Mouse (Mus musculus) gastrocnemius, postnatal 25 days (tissue): Measurements from ENCODE around the gene Ovca2. TPM values are rescaled to one million over a fixed set of nuclear protein-coding genes. Genes with fewer than 3 reads are reported as not detected.

Experiments
- DNase-seq: peaks from one replicate; pipeline ENCODE4 v3.0.0; 2022
- microRNA-seq, 2 experiments: library from miRNA; unstranded; fragments of <30 nt; microRNA quantifications; one replicate each; pipeline ENCODE4 v1.2.0; 2021; ENCODE audit warnings: borderline replicate concordance in 2 of 2
- total RNA-seq, 2 experiments: library from RNA; stranded (reverse); gene quantifications; 1 replicate in 1 of 2; 2 replicates in 1 of 2; pipeline ENCODE4 v1.2.3; 2021

Gene Ovca2
- total RNA-seq, 2 experiments from 2014 or later, result 2.8 to 3.3 TPM

- no peak for DNase-seq
Measured at GRCm38 (mm10) chr11:75126384-75126783, 52.3 kb downstream of the Ovca2 start.

Small RNA genes lying within 50 kb of the gene (microRNA-seq; reads per million reads assigned to microRNA genes)
- gene Mir132 (229 to 282 reads per million in 2 experiments), gene Mir212 (1.5 to 10.6 reads per million in 2 experiments)

Other genes with a start within 250 kb of the Ovca2 start
- gene Hic1, start 9.3 kb downstream of the Ovca2 start, total RNA-seq, result 1 to 10 TPM; 5.7 to 5.9 TPM
- 1 to 10 TPM; 5.6 to 5.8 TPM for gene Dph1, start 12.4 kb upstream of the Ovca2 start, total RNA-seq
- 1 to 10 TPM in 1 of 2 experiments, under 1 TPM in 1; 1.00 to 1.7 TPM for gene Rtn4rl1, start 14.9 kb upstream of the Ovca2 start, total RNA-seq
- gene Rpa1, start 169.5 kb upstream of the Ovca2 start, total RNA-seq, result 10 to 100 TPM; 54.8 to 57.9 TPM
- 1 to 10 TPM; 2.5 to 4.4 TPM for gene Smyd4, start 169.6 kb upstream of the Ovca2 start, total RNA-seq
- 10 to 100 TPM; 98.5 to 98.7 TPM for gene Serpinf1, start 243.9 kb upstream of the Ovca2 start, total RNA-seq